Mouse (Mus musculus): ENCODE results near the gene Olfr792. TPM values are rescaled to one million over a fixed set of nuclear protein-coding genes. Genes with fewer than 3 reads are reported as not detected.

Olfr792 gene
- polyA plus RNA-seq (2016; fragmentation: Nextera tagmentation; extraction: Ambion mirVana), result not detected in 2 replicates

DNA sequence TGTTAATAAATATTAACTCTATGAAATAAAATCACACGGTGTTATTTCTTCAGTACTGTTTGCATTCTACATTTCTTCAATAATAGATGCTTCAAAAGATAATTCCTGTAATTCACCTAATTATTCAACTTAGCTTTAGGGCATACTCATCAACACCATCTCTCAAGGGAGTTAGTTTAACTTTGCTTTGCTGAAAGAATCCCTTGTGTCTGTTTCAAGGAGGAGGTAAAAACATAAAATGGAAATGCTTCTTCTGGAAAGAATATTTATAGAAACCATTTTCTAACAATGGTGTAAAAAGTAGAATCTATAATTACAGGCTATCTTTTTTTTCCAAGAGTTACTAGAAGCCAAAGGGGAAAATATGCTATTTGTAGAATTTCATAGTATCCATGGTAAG lies at the start of gene Olfr792:
Gene Olfr792, plus strand, starts transcription at position 301 of the 400 bp plus-strand sequence.
- Histone ChIP-seq H3K27me3 (replicated peaks) (no peaks in the 10 kb centered on the region), H3K36me3 (no peaks in the 10 kb centered on the region), H3K27ac (no peak within 1 kb of the TSS), H3K4me1 (no peaks in the 10 kb centered on the region), H3K9ac (no peak within 1 kb of the TSS), H3K4me3 (no peak within 1 kb of the TSS), H3K9me3 (peaks cover under 1% of the 10 kb centered on the region; the same call in 1 of the 2 replicates), H3K4me2 (replicated peaks) (no peak within 1 kb of the TSS)
- 76% methylated on average over 1 of the region's 1 CpGs for WGBS
- ATAC-seq (ENCODE audit: low FRiP score, low read depth), result no peak

DNA sequence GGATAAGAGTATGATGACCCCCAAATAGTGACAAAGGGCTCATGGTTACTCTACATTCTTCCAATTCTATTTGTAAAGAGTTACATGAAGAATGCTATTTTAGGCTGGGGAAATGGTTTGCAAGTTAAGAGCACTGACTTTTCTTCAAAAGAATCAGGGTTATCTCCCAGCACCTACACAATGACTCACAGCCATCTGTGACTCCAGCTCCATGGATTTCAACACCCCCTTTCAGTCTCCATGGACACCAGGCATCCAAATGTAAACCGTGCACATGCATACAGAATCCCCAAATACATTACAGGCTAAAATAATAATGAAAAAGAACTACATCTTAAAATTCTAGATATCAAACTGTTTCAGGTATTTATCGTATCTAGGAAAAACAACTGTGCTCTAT lies 48.9 kb upstream of the Olfr792 start:
- H3K9me3 ChIP-seq, result no peaks in the 10 kb centered on the region
- H3K4me2 ChIP-seq (replicated peaks), result no peak overlapping the region
- H3K4me1 ChIP-seq, result no peaks in the 10 kb centered on the region
- H3K27ac ChIP-seq, result no peak overlapping the region
- no peak overlapping the region for H3K4me3 ChIP-seq
- H3K27me3 ChIP-seq (replicated peaks), result no peaks in the 10 kb centered on the region
- ATAC-seq (ENCODE audit: low FRiP score, low read depth), result no peak
- H3K36me3 ChIP-seq, result no peaks in the 10 kb centered on the region
- H3K9ac ChIP-seq, result no peak overlapping the region
- 79% methylated on average over 2 of the region's 2 CpGs for WGBS

DNA sequence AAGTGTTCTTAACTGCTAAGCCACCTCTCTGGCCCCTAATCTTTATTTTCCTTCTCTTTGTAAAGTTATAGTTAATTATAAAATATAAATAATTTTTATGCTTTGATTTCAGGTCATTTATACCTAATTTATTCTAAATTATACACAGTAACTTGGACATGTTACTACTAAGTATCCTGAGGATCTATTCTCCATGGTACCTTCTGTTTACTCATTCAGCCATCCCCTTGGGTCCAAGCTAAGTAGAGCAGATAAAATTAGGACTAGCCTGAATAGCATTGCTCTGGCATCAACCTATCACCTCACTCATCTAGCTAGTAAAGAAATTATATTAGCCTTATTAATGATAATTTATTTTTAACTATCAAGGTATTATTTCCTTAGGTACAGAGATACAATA lies 40.8 kb upstream of the Olfr792 start, which contains the start of gene Olfr790:
Gene Olfr790, plus strand, starts transcription at position 301 of the 400 bp plus-strand sequence.
- Histone ChIP-seq H3K36me3 (no peaks in the 10 kb centered on the region), H3K27me3 (replicated peaks) (no peaks in the 10 kb centered on the region), H3K4me2 (replicated peaks) (no peak within 1 kb of the TSS), H3K4me1 (no peaks in the 10 kb centered on the region), H3K27ac (no peak within 1 kb of the TSS), H3K9me3 (no peaks in the 10 kb centered on the region), H3K4me3 (no peak within 1 kb of the TSS), H3K9ac (no peak within 1 kb of the TSS)
- ATAC-seq (ENCODE audit: low FRiP score, low read depth), result no peak

DNA sequence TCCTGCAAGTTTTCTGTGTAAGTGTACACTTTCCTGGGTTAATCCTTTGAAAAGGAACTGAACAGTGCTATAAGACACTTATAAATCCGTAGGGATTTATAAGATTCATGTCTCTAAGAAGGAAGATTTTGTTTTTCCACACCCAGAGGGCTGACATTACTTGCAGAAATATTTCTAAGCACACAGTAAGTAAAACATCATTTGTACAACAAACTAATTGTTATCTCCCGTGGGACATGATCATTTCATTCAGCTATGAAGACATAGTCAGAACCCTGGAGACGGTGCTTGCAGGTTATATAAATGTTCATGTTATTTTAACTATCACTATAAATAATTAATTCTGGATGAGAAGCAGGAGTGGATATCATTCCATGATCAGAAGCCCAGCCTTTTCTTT lies 17.5 kb upstream of the Olfr792 start, which contains the start of gene Olfr791:
Gene Olfr791, plus strand, starts transcription at position 301 of the 400 bp plus-strand sequence.
- Histone ChIP-seq H3K4me1 (no peaks in the 10 kb centered on the region), H3K27ac (no peak within 1 kb of the TSS), H3K9me3 (no peaks in the 10 kb centered on the region), H3K4me3 (no peak within 1 kb of the TSS), H3K9ac (no peak within 1 kb of the TSS), H3K4me2 (replicated peaks) (no peak within 1 kb of the TSS), H3K27me3 (replicated peaks) (no peaks in the 10 kb centered on the region), H3K36me3 (no peaks in the 10 kb centered on the region)
- no peak for ATAC-seq (ENCODE audit: low FRiP score, low read depth)
- 72% methylated on average over 3 of the region's 3 CpGs for WGBS

DNA sequence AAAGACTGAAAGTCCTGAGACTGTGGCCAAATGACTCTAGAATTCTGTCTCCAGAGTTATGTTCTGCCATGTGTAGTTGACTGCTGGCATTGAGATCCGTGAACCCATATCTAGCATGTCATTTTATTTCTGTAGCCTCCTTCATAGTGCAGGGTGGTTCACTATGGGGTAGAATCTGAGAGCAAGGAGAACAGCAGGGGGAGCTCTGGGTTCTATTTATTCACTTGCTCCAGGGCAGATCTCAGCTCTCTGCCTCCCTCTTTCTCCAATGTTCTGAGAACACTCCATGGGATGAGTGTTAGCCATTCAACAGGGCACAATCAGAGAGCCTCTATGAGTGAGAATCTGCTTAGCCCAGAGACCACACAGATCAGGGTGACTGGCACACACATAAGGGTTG lies 10.4 kb downstream of the Olfr792 start:
- 53% methylated on average over 1 of the region's 1 CpGs for WGBS
- no peak for ATAC-seq (ENCODE audit: low FRiP score, low read depth)
- H3K27ac ChIP-seq, result no peak overlapping the region
- H3K27me3 ChIP-seq (replicated peaks), result no peaks in the 10 kb centered on the region
- H3K4me1 ChIP-seq, result no peaks in the 10 kb centered on the region
- peaks cover under 1% of the 10 kb centered on the region; the same call in 1 of the 2 replicates for H3K9me3 ChIP-seq
- no peaks in the 10 kb centered on the region for H3K36me3 ChIP-seq
- H3K9ac ChIP-seq, result no peak overlapping the region
- H3K4me3 ChIP-seq, result no peak overlapping the region
- no peak overlapping the region for H3K4me2 ChIP-seq (replicated peaks)

DNA sequence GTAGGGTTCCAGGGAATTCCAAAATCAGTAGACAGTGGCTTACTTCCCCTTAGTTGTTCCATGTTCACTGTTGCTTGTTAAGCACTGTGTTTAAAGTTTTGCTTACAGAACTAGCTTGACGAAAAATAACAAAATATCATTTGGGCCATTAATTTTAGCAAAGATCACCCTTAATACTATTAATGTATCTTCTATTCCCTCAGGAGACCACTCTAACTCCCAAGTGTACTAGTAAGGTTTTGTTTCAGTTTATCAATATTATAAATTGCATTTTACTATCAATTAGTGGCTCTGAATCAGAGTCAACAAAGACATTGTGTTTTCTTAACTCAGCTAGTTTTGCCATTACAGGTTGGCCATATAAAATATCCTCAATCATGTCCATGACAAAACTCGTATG lies 28.4 kb downstream of the Olfr792 start, which contains the start of gene Olfr794:
Gene Olfr794, plus strand, starts transcription at position 301 of the 400 bp plus-strand sequence.
- Histone ChIP-seq H3K27ac (no peak within 1 kb of the TSS), H3K27me3 (replicated peaks) (no peaks in the 10 kb centered on the region), H3K4me3 (no peak within 1 kb of the TSS), H3K4me1 (no peaks in the 10 kb centered on the region), H3K36me3 (no peaks in the 10 kb centered on the region), H3K9ac (no peak within 1 kb of the TSS), H3K4me2 (replicated peaks) (no peak within 1 kb of the TSS), H3K9me3 (no peaks in the 10 kb centered on the region)
- WGBS, result 82% methylated on average over 2 of the region's 2 CpGs
- ATAC-seq (ENCODE audit: low FRiP score, low read depth), result no peak

DNA sequence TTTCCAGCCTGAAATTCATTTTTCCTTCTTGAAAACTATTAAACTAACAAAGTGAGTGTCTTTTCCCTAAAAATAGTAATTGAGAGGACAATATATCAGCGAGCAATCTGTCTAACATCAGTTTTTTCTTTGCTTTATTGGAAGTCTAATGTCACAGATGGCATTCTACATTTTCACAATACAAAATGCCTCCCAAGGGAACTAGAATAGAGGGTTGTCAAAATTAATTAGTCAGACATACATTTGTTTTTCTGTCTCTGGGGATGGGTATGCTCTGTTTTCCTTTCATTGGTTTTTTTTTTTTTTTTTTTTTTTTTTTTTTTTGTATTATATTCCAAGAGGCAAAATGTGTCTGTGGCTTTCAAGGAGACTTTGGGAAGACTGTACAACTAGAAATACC lies 38.1 kb downstream of the Olfr792 start:
- Histone ChIP-seq H3K4me1 (no peaks in the 10 kb centered on the region), H3K9me3 (no peaks in the 10 kb centered on the region), H3K27me3 (replicated peaks) (no peaks in the 10 kb centered on the region), H3K27ac (no peak overlapping the region), H3K9ac (no peak overlapping the region), H3K4me2 (replicated peaks) (no peak overlapping the region), H3K36me3 (no peaks in the 10 kb centered on the region), H3K4me3 (no peak overlapping the region)
- 67% methylated on average over 1 of the region's 1 CpGs for WGBS
- no peak for ATAC-seq (ENCODE audit: low FRiP score, low read depth)

Small RNA genes lying within 50 kb of the gene (microRNA-seq; reads per million reads assigned to microRNA genes)
- gene Gm23252, result not detected

Other genes with a start within 250 kb of the Olfr792 start
- not detected in 2 replicates for gene Olfr780, start 221.0 kb upstream of the Olfr792 start, polyA plus RNA-seq (2016; fragmentation: Nextera tagmentation; extraction: Ambion mirVana)
- not detected in 2 replicates for gene Olfr781, start 210.3 kb upstream of the Olfr792 start, polyA plus RNA-seq (2016; fragmentation: Nextera tagmentation; extraction: Ambion mirVana)
- gene Olfr782, start 190.3 kb upstream of the Olfr792 start, polyA plus RNA-seq (2016; fragmentation: Nextera tagmentation; extraction: Ambion mirVana), result not detected in 2 replicates
- gene Olfr784, start 155.1 kb upstream of the Olfr792 start, polyA plus RNA-seq (2016; fragmentation: Nextera tagmentation; extraction: Ambion mirVana), result 0.06 and 0.19 TPM in 2 replicates
- gene Olfr785, start 133.7 kb upstream of the Olfr792 start, polyA plus RNA-seq (2016; fragmentation: Nextera tagmentation; extraction: Ambion mirVana), result not detected in 2 replicates
- not detected in 2 replicates for gene Olfr786, start 111.9 kb upstream of the Olfr792 start, polyA plus RNA-seq (2016; fragmentation: Nextera tagmentation; extraction: Ambion mirVana)
- not detected in 2 replicates for gene Olfr787, start 77.3 kb upstream of the Olfr792 start, polyA plus RNA-seq (2016; fragmentation: Nextera tagmentation; extraction: Ambion mirVana)
- gene Olfr788, start 68.2 kb upstream of the Olfr792 start, polyA plus RNA-seq (2016; fragmentation: Nextera tagmentation; extraction: Ambion mirVana), result not detected in 2 replicates
- not detected in 2 replicates for gene Olfr789, start 54.4 kb upstream of the Olfr792 start, polyA plus RNA-seq (2016; fragmentation: Nextera tagmentation; extraction: Ambion mirVana)
- gene Olfr790, start 40.7 kb upstream of the Olfr792 start, polyA plus RNA-seq (2016; fragmentation: Nextera tagmentation; extraction: Ambion mirVana), result not detected in 2 replicates
- not detected in 2 replicates for gene Olfr791, start 17.4 kb upstream of the Olfr792 start, polyA plus RNA-seq (2016; fragmentation: Nextera tagmentation; extraction: Ambion mirVana)
- gene Olfr794, start 28.5 kb downstream of the Olfr792 start, polyA plus RNA-seq (2016; fragmentation: Nextera tagmentation; extraction: Ambion mirVana), result not detected in 2 replicates
- not detected in 2 replicates for gene Olfr796, start 73.4 kb downstream of the Olfr792 start, polyA plus RNA-seq (2016; fragmentation: Nextera tagmentation; extraction: Ambion mirVana)
- gene Olfr798, start 88.8 kb downstream of the Olfr792 start, polyA plus RNA-seq (2016; fragmentation: Nextera tagmentation; extraction: Ambion mirVana), result not detected in 2 replicates
- gene Olfr799, start 98.3 kb downstream of the Olfr792 start, polyA plus RNA-seq (2016; fragmentation: Nextera tagmentation; extraction: Ambion mirVana), result not detected in 2 replicates
- gene Olfr800, start 118.5 kb downstream of the Olfr792 start, polyA plus RNA-seq (2016; fragmentation: Nextera tagmentation; extraction: Ambion mirVana), result not detected in 2 replicates
- gene Olfr801, start 134.7 kb downstream of the Olfr792 start, polyA plus RNA-seq (2016; fragmentation: Nextera tagmentation; extraction: Ambion mirVana), result not detected in 2 replicates
- not detected in 2 replicates for gene Olfr802, start 149.0 kb downstream of the Olfr792 start, polyA plus RNA-seq (2016; fragmentation: Nextera tagmentation; extraction: Ambion mirVana)
- gene Olfr803, start 155.1 kb downstream of the Olfr792 start, polyA plus RNA-seq (2016; fragmentation: Nextera tagmentation; extraction: Ambion mirVana), result not detected in 2 replicates
- not detected in 2 replicates for gene Olfr804, start 164.0 kb downstream of the Olfr792 start, polyA plus RNA-seq (2016; fragmentation: Nextera tagmentation; extraction: Ambion mirVana)
- gene Olfr805, start 190.2 kb downstream of the Olfr792 start, polyA plus RNA-seq (2016; fragmentation: Nextera tagmentation; extraction: Ambion mirVana), result not detected in 2 replicates
- gene Olfr806, start 202.8 kb downstream of the Olfr792 start, polyA plus RNA-seq (2016; fragmentation: Nextera tagmentation; extraction: Ambion mirVana), result not detected in 2 replicates
- not detected in 2 replicates for gene Olfr807, start 218.6 kb downstream of the Olfr792 start, polyA plus RNA-seq (2016; fragmentation: Nextera tagmentation; extraction: Ambion mirVana)
- not detected in 2 replicates for gene Olfr808, start 226.3 kb downstream of the Olfr792 start, polyA plus RNA-seq (2016; fragmentation: Nextera tagmentation; extraction: Ambion mirVana)
- not detected in 2 replicates for gene Olfr809, start 235.5 kb downstream of the Olfr792 start, polyA plus RNA-seq (2016; fragmentation: Nextera tagmentation; extraction: Ambion mirVana)